Mouse (Mus musculus): ENCODE results near the gene Ttn. TPM values are rescaled to one million over a fixed set of nuclear protein-coding genes. Genes with fewer than 3 reads are reported as not detected.

The Ttn gene
- total and polyA plus RNA-seq, 3 experiments = 0.01 to 0.14 (median 0.03) TPM

DNA sequence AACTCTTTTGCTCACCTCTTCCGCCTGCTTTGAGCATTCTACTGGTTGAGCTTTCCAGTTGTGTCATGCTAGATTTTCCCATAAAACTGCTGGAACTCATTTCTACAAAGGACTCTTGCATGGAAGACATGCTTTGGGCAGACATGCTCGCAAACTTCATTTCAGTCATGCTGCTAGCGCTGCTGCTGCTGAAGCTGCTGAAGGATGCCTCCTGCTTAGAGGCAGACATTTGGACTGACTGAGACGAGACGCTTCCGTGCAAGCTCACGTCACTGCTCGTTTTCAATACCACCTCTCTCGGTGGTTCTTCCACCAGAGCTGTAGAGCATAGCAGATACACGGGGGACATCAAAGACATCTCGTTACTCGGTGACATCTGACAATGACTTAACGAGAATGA, 276.7 kb downstream of the Ttn start:
- no peak for DNase-seq

DNA sequence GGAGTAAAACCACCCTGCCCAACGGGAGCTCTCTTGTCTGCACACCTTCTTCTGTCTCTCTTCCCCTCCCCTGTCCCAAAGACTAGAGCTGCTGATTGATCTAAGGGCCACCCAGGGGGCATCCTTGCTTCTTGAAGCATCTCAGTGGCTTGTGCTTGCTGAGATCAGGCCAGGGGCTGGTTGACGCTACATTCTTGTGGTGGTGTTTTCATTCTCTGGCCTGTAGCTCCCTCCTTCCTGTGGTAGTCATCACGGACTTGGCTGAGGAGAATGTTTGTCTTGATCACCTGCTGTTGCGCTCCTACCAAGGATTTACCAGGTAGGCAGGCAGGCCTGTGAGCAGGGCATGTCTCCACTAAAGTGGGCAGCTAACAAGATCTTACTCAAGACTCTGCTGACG, 279.6 kb downstream of the Ttn start:
- no peak for DNase-seq

DNA sequence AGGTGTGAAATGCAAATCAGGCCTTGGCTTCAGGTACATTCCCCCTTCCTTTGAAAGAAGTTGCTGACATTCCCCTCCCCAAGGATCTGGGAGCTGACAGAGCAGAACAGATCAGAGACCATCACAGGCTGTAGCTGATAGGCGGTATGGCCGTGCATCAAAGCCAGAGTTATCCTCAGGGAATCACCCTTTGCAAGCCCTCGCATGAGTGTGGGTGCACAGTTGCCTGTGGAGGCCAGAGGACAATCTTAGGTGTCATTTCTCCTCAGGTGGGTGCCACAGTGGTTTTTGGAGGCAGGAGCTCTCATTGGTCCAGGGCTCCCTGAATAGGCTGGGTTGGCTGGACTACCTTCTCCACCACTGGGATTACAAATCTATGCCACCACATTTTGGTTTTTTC, 280.2 kb downstream of the Ttn start:
- DNase-seq = no peak

DNA sequence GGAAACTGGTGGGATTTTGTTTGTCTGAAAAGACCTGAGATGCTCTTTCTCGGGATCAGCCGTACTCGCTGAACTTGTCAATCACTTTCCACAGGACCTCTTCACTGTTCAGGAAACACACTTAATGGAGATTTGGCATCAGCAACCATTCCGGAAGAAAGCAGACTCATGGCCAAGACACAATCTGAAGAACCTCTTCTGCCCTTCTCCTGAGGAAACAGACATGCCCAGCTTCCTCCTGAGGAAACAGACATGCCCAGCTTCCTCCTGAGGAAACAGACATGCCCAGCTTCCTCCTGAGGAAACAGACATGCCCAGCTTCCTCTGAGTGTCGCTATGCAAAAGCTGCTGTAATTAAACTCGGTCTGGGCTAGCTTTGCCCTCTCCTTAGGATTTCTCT, 287.1 kb downstream of the Ttn start:
- no peak for DNase-seq

DNA sequence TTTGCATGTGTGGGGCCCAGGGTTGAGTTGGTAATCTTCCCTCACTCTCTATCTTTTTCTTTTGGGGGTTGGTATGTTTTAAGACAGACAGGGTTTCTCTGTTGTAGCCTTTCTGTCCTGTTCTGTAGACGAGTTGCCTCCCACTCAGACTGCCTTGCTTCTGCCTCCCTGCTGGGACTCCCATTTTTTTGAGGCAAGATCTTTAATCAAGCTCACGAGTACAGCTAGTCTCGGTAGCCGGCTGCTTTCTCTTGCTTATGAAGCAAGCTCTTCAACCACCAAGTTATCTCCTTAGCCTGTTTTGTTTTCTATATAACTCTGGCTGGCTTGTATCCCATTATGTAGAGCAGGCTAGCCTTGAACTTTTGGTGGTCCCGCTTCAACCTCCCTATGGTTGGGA, 288.6 kb downstream of the Ttn start:
- no peak for DNase-seq

DNA sequence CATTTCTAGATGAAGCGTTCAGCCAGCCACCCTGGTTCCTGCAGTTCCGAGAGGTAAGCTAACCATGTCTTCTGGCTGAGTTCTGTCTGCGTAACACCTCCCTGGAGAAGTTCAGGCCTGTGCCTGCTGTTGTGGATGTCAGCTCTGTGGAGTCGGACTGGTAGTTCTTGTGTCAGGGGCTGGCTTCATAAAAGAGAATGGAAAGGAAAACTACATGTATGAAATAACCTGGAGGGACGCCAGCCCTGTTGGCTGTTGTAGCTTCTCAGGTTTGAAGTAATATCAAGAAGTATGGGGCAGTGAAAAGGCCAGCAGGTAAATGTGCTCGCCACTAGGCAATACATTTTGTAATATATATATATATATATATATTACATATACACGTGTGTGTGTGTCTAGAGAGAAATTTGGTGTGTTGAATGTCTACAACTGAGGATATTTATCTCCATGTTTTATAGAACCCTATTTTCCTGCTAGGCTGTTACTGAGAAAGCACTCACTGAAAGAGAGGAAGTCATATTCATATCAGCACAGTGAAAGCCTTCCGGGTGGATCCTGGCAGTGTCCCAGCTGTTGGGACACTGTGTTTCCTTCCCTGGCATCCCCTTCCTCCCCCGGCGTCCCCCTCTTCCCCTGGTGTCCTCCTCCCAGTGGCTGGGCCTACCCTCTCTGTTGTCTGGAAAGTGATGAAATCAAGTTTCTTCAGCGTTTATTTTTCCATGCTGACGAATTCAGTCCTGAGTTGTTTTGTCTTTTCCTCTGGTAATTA, 291.7 kb downstream of the Ttn start:
- DNase-seq = peak; percentile 63

DNA sequence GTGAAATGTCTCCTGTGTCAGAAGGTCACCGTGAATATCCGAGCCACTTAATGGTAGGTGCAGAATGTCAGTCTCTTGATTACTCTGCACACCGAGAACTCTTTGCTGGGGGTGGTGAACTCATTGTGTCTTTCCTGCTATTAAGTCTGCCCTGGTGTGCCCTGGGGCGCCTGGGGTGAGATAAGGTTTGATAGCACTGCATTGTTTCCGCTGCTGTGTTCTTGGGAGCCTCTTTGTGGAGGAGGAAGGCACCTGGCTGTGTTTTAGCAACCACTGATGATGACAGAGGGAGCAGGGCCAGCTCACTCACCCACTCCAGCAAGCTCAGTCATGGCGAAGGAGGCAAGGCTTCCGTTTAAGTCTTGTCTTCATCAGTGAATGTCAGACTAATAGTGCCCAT, 294.2 kb downstream of the Ttn start:
- peak; percentile 18 for DNase-seq

DNA sequence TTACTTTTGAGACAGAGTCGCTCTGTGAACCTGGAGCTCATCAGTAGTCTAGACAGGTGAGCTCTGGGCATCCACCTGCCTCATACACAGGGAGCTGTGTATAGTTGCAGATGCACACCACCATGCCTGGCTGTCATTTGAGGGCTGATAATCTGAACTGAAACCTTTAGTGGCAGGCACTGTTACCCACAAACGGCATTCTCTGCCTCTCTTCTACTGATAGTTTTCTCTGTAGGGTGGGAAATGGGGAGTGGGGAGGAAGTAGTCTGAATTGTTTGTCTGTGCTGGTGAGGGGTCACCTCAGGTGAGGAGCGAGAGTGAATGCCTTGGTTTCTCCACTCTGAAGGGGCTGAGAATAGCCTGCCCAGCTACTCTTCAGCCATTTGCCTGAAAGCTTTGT, 294.7 kb downstream of the Ttn start:
- DNase-seq = no peak

DNA sequence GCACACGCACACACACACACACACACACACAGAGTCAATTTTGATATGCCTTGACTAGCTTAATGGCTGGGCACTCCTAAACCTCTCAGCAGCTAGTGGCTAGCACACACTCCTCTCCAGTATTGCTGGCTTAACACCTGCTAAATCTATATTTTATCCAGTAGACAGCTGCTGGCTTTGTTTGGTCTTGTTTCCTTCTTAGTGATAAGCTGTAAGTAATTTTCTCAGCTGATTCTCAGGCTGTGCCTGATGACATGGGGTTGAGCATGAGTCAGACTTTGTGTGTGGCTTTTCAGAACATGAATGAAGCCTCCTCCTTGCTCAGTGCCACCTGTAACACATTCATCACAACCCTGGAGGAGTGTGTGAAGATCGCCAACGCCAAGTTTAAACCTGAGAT, 295.4 kb downstream of the Ttn start:
- no peak for DNase-seq

DNA sequence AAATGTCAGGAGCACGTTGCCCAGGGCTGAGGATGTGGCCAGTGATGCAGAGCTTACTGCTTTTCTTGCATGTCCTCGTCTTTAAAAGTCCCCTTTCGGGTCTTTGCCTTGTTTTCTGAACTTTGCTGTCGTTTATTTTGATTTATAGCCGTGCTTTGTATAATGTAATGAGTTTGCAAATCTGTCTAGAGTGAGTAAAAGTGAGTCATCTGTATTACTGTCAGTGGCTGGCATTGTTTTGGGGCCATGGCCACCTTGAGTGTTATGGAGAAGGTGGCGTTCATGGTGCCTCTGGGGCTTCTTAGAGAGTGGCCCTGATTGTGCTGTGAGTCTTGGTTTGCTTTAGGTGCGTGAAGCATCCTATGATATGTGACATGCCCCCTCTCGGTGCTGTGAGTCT, 300.0 kb downstream of the Ttn start:
- DNase-seq = peak; percentile 50

DNA sequence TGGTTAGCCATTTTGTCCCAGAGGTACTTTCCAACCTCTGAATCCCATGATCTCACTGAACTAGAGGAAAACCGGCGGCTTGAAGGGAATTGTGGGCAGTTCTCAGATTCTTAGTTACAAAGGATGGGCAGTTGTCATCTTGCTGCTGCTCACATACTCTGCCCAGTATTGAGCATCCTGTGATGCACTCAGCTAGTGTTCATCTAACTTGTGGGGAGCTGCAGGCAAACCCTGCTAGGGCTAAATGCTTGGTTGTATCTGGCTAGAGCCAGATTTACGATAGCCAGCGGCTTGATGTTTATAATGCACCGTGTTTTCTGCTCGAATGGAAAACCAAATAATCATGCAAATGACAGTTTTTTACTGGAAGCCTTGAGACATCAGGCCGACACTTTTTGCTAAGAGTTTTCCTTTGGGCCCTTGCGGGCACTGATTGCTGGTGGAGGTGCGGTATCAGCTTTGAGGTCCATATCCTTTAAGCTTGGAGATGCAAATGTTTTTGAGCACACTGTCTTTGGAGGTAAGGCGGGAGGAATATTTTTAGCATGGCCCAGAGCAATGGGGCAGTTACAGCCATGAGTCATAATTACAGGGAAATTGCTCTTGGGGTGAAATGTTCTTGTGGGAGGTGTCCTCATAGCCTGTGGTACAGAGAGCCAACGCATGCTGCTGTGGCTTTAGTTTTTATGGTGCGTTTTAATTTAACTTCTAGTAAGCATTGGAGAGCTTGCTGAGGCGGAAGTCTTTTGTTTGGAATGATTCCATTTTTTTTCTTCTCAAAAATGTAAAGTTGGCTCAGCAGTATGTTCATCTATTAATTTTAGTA, 305.7 kb downstream of the Ttn start:
- no peak for DNase-seq

DNA sequence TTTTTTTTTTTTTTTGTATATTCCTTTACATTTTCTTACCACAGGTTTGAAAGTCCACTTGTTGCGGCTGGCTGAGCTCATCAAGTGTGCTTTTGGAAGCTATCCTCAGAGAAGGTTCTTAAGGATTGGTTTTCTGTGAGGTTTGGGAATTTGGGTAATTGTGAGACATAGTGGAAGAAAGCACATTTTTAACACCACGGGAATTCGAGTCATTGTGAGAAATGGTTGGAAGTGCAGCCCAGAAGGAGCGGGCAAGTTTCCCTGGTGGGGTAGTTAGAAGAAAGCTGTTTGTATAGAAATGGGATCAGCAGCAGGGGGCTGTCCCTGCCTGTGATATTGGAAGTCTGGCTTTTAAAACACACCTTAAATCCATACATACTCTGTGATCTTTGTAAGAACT, 306.4 kb downstream of the Ttn start:
- no peak for DNase-seq

DNA sequence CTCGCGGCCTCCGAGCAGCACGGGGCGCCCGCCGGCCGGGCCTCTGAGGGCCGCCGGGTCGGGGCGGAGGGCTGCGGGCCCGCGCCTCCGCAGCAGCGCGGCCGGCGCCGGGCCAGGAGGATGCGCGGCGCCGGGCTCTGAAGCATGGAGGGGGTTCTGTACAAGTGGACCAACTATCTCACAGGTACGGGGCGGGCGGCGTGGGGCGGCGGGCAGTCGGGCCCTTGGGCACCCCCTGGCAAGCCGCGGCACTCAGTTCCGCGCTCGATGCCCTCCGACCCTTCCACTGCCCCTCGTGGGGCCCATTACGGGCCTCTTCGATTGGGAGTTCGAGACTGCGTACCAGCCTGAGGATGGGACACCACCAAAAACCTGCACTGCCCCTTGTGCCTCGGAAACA, 306.9 kb downstream of the Ttn start:
- no peak for DNase-seq

DNA sequence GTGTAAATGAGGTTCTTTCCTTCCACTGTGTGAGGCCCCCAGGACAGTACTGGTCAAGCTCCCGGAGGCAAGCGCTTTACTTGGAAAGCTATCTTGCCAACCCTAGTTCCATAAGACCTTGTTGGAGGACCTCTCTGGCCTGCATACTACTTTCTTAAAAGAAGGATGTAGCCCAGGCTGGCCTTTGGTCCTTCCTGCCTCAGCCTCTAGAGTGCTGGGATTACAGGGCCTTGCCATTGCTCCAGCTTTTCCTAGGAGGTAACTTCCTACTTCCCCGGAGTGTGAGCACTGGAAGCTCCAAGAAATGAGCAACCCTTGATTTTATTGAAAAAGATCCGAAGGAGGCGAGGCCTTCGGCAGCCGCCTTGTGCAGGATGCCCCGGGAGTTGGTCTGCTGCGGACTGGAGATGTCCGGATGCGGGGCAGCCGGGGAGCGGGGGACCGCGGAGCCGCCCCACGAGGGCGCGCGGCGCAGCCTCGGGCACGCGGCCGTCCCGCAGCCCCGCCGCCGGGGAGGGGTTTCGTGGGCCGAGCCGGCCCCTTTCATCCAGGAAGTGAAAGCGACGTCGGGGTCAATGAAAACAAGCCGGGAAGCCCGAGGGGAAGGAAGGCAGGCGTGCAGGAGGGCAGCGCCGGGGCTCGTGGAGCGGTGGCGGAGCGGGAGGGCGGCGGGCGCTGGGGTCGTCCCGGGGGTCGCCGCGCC, 307.5 kb downstream of the Ttn start, which contains the start of gene Plekha3:
TSS of gene Plekha3 (plus strand) at position 557 of the 703 bp plus-strand sequence.
- DNase-seq = peak; percentile 94

DNA sequence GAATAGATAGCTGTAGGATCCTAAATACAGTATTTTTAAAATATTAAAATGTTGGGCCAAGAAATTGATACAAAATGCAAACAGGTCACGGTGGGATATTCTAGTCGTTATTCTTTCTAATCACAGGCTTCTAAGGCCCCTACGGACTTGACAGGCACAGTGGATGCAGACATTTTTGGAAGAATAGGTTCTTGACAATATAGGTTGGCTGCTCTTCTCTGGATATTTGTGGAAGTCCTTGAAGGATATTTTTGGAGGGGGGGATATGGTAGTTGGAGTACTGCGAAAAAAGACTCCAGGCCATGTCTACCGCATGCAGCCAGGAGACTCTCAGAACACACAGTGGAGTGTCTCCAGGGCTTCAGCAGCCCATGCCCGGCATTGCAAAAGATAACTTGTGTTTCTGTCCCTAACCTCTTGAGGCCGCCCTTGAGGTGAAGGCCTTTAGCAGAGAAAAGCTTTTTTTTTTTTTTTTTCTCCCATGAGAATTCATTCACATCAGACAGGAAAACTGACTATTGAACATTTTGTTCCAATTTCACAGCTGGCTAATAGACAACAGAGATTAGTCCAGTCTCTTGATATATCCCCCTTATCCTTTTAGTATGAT, 308.8 kb downstream of the Ttn start:
- DNase-seq = peak; percentile 73

DNA sequence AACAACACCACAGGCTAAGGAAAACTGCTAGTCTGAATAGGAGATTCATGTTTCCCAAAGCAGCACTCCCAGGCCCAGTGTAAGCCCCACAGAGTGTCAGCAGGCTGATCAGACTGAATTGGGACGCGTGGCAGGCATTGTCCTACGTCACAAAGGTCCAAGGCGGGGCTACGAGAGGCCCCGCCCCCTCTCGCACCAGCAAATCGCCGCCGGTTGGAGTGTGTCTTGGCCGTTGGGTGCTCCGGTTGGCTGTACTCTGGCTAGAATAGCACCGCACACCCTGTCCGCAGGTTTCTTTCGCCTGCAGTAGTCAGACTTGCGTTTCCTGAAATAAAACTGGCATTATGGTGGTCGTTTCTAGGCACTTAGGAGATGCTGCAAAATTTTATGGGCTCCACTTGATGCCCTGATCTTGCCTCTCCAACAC, 309.4 kb downstream of the Ttn start, which contains the start of gene Fkbp7:
TSS of gene Fkbp7 (minus strand) at position 151 of the 427 bp plus-strand sequence.
- DNase-seq = peak; percentile 94

DNA sequence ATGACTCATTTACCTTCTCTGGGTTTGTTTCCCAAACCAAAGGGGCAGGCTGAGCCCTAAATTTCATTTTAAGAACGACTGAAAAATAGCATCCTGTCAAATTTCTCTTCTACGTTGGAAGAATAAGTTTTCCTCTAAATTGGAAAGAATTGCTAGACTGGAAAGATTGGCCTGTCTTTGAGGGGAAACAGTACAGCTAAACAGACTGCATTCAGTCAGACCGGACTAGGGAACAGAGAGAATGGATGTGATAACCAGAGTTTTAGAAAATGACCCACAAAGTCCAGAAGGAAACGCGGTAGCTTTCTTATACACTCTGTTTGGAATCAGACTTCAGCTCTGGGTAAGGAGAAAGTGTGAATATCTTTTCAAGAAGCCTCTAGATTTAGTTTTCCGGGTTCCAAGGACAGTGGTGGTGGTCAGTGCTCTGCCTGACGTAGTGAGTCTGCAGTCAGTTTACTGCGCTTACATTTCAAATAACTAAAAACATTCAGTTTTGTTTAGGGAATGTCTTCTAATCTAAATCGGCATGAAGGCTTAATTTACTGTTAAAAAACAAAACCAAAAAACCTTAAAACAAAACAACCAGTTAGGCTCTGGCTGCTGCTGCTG, 310.1 kb downstream of the Ttn start:
- no peak for DNase-seq

DNA sequence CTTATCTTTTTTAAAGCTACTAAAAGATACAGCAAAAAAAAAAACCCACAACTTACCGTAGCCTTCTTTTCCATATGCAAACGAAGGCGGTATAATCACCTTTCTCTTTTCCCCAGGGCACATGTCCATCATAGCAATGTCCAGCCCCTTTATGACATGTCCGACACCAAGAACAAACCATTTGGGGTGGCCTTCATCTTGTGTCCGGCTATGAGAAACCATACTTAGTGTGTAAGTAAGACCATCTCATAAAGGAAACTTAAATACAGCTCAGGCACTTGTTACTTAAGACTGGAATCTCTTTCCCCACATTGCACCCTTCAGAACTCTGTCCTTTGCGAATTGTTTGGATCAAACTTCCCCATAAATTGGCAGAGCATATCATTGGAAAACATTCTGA, 310.7 kb downstream of the Ttn start:
- no peak for DNase-seq

DNA sequence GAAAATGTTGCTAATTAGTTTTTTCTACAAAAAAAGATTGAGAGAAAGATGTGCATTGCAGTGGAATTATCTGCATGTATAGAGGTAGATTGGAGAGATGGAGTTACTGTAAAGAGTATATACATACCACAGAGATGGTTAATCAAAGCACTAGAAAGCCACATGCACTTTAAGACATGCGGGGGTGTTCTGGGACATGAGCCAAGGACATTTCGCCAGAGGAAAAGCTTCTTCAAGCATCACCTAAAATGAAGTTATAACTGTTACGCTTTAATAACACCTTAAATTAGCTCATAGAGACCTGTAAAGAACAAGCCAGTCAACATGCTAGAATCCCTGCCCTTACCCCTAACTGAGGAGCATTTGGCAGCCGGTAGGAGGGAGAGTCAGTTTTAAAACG, 315.1 kb downstream of the Ttn start:
- DNase-seq = no peak

DNA sequence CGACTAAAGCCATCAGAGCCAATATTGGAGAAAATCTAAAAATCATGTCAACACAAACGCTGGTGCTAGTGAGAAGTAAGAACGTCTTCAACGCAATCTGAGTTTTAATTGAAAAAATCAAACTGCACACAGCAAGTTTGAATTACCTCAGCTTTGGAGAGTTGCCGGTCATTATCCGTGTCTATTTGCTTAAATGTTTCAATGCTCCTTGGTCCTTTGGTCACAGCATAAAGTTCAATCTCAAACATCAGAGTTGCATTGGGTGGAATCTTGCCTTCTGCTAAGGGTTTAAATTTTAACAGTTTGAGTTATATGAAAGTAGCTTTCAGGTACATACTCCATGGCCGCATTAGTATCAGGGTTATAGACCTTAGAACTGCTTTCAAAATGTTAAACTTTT, 316.8 kb downstream of the Ttn start:
- no peak for DNase-seq

DNA sequence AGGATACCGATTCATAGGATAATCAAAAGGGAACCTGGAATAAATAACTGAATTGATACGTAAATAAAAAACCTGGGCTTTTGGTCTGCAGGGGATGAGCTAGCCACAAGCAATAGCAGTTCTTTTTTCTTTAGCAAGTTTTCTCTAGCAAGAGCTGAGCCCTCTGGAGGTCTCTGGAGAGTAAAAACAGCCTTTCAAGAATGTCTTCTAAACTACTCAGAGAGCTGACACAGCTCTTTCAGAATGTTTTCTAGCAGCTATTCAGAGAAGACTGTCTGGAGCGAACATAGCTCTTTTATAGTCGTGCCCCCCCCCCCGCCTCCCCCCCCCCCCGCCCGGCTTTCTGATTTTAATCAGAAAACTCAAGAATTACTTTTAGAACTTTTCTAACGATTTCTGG, 322.9 kb downstream of the Ttn start:
- DNase-seq = no peak

DNA sequence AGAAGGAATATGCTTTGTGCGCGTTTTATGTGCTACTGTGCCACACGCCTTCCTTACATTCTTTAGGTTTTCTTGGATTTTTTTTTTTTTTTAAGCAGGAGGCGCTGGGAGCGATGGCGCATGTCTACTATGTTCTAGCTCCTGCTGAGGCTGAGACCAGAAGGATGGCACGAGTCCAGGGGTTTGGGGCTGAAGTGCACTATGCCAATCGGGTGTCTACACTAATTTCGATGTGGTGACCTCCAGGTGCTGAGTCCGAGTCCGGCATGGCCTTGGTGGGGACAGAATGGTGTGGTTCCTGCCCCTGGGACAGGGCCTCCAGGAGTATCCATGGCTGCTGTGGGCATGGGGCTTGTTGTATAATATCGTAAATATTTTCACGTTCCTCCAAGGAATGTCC, 323.8 kb downstream of the Ttn start:
- no peak for DNase-seq
